Mouse (Mus musculus) left cerebral cortex, adult 6 months (tissue): ENCODE results near the gene Srrt. TPM values are rescaled to one million over a fixed set of nuclear protein-coding genes. Genes with fewer than 3 reads are reported as not detected.

ENCODE experiments used
- long read RNA-seq, 2 experiments: library from polyadenylated mRNA; unstranded; transcript quantifications; one replicate each; pipeline ENCODE4 v2.0.0; 2019 to 2020
- polyA plus RNA-seq: library from polyadenylated mRNA; unstranded; fragments of <200 nt; fragmentation: Nextera tagmentation; gene quantifications from 2 replicates; pipeline ENCODE4 v1.2.3, GENCODE M21; 2021

The Srrt gene
- 14.9 and 26.1 TPM in 2 replicates for polyA plus RNA-seq
- long read RNA-seq, experiment 1, transcript Srrt-212 (20 exons, 2,988 nt), result minor isoform, 18 of 187 reads
- long read RNA-seq, experiment 1, transcript Srrt-201 (20 exons, 3,024 nt), result major isoform, 48 of 187 reads
- long read RNA-seq, experiment 1, partial matches to known transcripts, result 76 of 187 reads
- long read RNA-seq, experiment 1, other reads (novel, unspliced or antisense), result 41 of 187 reads
- long read RNA-seq, experiment 2, partial matches to known transcripts, result 19 of 25 reads
- long read RNA-seq, experiment 2, other reads (novel, unspliced or antisense), result 2 of 25 reads

DNA sequence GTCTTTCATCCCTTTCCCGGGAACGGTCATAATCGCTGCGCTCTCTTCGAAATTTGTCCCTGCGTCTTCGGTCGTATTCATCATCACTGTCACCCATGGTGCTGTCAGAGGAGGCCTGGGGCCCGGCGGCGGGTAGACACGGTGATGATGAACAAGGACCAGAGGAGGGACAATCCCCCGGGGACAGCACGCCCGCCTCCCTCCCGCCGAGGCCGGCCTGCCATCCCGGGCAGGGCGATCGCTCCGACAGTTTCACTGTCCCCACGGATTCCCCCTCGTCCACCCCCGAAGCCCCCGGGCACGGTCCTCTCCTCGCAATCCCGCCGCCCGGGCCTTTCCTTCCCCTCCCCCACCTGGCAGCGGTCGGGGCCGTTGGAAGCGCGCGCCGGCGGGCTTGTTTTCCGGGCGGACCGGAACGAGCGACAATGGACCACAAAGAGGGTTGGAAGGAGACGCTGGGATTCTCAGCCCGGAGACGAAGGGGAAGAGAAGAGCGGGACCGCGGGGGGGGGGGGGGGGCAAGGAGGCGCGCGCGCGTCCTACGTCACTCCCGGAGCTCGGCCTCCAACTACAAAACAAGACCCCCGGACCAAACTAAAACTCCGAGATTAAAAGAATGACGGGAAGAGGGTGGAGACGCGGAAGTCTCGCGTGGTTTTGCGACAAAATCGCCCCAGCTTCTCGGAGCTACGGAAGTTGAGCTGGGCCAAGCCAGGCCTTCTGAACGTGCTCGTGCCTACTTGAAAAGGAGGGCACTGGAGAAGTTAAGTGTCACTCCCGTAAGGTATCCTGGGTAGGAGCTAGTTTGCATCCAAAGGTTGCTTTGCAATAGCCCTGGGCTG lies at the start of gene Srrt:
Gene Srrt, minus strand, starts transcription at position 604 of the 842 bp plus-strand sequence.

DNA sequence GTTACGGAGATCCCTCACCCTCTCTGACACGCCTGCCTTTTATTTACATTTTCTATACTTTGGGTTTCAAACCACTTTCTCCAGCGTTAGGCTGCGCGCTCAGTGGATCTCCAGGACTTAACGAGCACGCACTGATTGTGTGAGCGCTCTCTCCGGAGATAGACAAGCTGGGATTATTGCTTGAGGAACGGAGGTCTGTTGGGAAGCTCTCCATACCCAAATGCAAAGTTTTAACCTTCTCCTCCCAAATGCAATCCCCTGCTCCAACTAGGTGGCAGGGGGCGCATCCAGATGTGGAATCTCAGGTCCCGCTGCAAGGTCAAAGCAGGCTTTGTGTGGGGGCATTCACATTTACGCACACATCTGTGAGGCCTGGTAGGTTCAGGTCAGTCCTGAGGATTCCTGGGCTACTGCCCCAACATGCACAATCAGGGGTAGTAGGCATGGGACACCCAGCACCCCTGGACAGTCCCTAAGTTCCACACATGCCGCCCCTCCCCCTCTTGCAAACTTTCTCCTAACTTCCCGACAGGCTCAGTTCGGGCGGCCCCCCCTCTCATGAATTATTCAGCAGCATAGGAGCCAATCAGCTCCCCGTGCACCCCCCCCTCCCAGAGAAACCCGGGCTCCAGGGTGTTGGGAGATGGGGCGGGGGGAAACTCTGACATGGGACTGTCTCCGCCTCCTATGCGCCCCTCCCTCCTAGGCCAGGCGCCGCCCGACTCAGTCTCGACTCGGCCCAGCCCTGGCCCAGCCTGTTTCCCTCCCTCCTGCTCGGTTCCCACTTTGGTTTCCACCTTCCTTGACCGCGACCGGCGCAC lies 42.1 kb upstream of the Srrt start, which contains the start of gene Ephb4:
Gene Ephb4, plus strand, starts transcription at position 726 of the 821 bp plus-strand sequence.

DNA sequence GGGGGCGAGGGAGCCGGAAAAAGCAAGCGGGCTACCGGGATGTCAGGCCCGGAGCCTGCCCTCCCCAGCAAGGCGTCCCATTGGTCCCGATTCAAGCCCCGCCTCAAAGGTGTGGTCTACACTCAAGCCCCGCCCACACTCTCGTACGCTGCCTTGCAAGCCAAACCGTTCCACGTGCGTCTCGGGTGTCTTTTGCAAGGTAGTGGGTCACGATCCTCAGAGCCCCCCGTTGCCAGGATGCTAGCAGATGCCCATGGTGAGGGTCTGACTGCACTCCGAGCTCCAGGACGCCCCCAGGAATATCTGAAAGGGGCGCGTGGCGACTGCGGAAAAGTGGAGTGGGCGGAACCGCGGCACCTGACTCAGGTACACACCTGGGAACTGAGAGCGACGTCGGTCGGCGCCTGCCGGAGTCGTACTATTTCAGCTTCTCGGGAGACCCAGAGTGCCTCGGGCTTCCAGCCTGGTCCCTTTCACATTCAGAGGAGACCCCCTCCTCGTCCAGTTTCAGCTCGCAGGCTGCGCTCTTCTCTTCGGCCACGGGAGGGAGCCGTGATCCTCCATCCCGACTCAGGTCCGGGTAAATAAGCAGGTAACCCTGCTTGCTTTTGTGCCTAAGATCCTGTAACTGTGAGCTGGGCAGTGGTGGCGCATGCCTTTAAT lies 26.2 kb upstream of the Srrt start, which contains the start of gene Slc12a9:
Gene Slc12a9, minus strand, starts transcription at position 86 of the 663 bp plus-strand sequence.

DNA sequence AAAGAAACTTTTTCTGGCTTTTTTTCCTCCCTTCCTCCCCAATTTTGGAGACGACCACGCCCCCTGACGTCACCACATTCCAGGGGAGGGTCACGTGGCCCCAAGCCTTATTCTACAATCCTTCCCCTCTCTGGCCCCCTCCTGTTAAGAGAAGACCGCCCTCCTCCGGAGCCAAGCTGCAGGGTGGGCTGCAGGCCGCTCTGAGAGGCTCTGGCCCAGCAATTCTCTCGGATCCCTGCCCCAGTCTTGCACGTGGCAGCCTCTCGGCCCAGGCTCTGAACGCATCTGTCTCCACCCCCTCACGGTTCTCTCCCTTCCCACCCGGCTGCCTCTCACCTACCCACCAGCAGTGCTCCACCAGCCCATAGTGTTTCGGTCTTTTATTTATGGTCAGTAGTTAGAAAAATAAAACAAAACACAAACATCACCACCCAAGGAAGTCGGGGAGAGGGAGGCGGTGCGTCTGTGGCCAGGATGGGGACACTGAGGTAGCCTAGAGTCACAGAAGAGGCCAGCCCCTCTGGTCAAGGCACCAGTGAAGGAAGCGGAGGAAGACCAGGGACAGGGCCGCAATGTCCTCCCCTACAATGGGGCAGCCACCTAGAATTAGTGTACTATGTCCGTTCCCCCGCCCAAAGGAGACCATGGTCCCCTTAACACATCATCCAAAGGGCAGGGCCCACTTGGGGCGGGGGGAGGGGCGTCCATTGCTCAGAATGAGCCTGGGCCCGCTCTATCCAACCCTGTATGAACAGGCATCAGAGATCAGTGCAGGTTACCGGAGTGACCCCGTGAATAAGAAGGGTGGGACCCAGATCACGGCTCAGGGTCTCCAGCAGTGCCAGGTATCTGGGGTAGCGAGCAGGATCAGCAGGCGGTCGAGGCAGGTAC lies 7.0 kb upstream of the Srrt start, which contains the start of gene Trip6:
Gene Trip6, minus strand, starts transcription at position 212 of the 891 bp plus-strand sequence.

DNA sequence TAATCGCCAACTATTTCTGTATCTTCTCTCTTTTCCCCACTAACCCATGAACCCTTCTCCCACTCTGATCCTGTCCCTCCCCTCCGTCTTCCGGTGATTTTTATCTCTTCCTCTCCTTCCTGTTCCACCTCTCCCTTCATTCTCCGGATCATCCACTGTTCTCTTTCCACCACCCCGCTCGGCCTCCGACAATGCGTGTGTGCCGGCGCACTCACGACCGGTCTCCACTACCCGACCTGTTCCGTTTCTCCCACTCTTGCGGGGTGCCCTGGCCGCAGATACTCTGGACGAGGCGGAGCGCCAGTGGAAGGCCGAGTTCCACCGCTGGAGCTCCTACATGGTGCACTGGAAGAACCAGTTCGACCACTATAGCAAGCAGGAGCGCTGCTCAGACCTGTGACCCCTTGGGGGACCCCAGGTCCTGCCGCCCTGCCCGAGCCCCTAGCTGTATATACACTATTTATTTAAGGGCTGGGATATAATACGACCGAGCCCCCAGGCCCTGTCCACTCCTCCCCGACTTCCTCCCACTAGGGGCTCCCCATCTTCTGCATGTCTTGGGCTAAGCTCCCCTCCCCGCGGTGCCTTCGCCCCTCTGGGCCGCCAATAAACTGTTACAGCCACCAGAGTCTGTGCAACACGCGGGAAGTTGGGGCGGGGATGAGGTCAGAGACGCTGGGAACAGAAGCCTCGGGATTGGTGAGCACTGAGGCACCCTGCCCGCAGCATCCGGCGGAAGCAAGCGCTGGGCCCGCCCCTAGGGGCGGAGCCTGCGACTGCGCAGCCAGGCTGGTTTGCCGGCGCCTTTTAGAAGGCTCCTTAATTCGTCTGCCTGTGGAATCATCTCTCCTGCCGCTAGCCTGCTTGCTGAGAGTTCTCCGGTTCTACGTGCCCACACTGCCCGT lies 13.4 kb downstream of the Srrt start, which contains the start of gene Ufsp1:
Gene Ufsp1, plus strand, starts transcription at position 791 of the 905 bp plus-strand sequence.

DNA sequence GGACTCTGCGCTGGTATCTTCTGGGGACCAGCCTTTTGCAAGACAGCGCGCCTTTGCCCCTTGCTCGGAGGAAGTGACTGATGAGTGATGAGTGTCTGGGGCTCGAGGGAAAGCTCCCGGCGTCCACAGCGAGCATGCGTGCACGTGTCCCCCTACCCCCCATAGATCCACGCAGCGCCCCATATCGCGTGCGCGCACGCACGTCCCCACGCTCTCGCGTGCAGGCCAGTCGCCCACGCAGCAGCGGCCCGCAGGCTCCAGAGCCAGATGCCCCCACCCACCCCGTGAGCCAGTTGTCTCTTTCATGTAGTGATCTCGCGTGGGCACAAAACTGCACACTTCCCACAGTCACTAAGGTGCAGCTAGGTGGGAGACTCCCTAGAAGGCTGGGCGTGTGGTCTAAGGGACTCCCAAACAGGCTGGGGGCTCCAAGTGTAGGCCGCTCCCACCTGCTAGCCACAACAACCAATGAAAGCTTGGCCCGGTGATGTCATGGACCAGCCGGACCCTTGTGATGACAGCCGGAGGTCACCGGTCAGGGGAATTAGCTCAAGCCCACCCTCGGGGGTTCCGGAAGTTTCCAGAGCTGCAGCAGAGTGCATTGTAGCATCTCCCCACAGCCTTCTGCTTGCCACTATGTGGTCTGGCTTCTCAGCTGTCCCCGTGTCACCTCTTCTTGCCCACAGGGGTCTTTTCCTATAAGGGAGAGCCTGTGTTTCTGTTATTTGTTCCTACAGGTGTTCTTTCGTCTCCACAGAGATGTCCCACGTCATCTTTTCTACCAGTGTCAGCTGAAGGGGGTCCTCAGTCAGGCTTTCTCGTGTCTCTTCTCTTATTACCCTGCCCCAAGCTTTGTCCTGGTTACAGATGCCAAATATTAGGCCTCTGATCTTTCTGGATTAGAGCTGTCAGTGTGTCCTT lies 20.2 kb downstream of the Srrt start, which contains the start of gene Ache:
Gene Ache, plus strand, starts transcription at position 488 of the 921 bp plus-strand sequence.

Other genes starting within 250 kb of the Srrt start
- 0.10 and 0.27 TPM in 2 replicates for gene Serpine1, start 235.4 kb downstream of the Srrt start, polyA plus RNA-seq
- gene Trim56, start 191.5 kb downstream of the Srrt start, polyA plus RNA-seq, result 0.25 and 3.2 TPM in 2 replicates
- not detected in 2 replicates for gene Muc3, start 158.4 kb downstream of the Srrt start, polyA plus RNA-seq
- gene Muc3a, start 95.3 kb downstream of the Srrt start, polyA plus RNA-seq, result 0.20 and 0.25 TPM in 2 replicates
- 28.0 and 30.3 TPM in 2 replicates for gene Ache, start 20.2 kb downstream of the Srrt start, polyA plus RNA-seq
- 13.8 and 13.9 TPM in 2 replicates for gene Ufsp1, start 13.0 kb downstream of the Srrt start, polyA plus RNA-seq
- 3.5 and 3.6 TPM in 2 replicates for gene Trip6, start 6.7 kb upstream of the Srrt start, polyA plus RNA-seq
- 4.4 and 7.1 TPM in 2 replicates for gene Slc12a9, start 25.9 kb upstream of the Srrt start, polyA plus RNA-seq
- gene Ephb4, start 42.4 kb upstream of the Srrt start, polyA plus RNA-seq, result 1.2 and 1.8 TPM in 2 replicates
- gene Zan, start 169.4 kb upstream of the Srrt start, polyA plus RNA-seq, result 0.01 and 0.07 TPM in 2 replicates
- 77.7 and 88.9 TPM in 2 replicates for gene Pop7, start 194.8 kb upstream of the Srrt start, polyA plus RNA-seq
- gene Gigyf1, start 210.9 kb upstream of the Srrt start, polyA plus RNA-seq, result 2.3 and 4.6 TPM in 2 replicates
- gene Epo, start 225.6 kb upstream of the Srrt start, polyA plus RNA-seq, result not detected in 2 replicates
- gene Gnb2, start 225.8 kb upstream of the Srrt start, polyA plus RNA-seq, result 115 and 202 TPM in 2 replicates
- gene Actl6b, start 245.8 kb upstream of the Srrt start, polyA plus RNA-seq, result 83.0 and 162 TPM in 2 replicates